Mouse (Mus musculus): ENCODE results near the gene Clip2.
A peak's percentile ranks its signal among the peaks of the same experiment; 100 is the strongest.

The Clip2 gene

DNA sequence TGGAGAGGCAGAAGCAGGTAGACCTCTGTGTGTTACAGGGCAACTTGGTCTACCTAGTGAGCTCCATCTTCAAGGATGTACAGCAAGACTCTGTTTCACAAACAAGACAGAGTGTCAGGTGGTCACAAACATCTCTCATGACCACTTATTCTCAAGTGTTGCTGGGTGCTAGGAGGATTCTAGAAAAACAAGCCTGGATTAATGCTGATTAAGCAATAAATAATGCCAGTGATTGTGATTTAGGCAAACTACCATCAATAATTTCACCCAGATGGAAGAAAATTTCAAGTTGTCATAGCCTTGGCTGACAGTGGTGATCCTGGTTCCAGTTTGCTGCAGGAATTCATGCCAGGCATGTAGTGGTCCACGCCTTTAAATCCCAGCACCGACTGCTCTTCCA lies 12.0 kb upstream of the Clip2 start:
- no peak for DNase-seq (ENCODE audit: low spot score)

- no peak for DNase-seq (ENCODE audit: low spot score)
Measured at GRCm38 (mm10) chr5:134560450-134561171, 8.4 kb upstream of the Clip2 start.

GRCm38 (mm10) chr5:134560071-134560449 lies 7.8 kb upstream of the Clip2 start, which contains the start of gene Syna:
Gene Syna (minus strand): TSS chr5:134560171.
- DNase-seq (ENCODE audit: low spot score), result no peak

DNA sequence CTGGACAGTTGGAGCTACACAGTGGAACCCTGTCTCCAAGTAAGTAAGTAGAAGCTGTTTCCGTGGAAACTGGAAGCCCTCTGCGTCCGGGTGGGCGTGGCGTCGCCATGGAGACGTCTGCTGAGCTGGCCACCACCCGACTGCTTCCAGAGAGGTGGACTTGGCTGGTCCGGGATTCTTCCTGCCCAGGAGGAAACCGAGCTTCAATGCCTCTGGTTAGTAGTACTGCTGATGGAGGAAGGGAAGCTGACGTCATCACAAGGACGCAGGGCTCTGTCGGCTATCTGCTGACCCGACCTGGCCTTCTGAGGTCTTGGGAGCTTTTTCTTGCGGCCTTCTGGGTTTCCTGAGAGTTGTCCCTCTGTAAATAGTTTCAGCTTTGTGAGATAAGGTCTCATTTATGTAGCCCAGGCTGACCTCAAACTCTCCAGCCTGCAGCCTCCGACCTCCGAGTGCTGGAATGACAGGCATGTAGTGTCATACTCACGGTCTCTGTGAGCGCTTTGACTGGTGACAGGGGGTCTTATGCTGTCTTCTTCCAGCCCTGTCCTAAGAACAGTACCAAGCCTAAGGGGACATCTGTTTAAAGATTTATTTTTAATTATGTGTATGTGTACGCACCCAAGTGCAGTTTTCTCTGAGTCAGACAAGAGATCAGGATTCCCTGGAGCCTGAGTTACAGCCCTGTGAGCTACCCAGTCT lies 3.4 kb upstream of the Clip2 start:
- peak; percentile 46 for DNase-seq (ENCODE audit: low spot score)

GRCm38 (mm10) chr5:134553951-134554546 lies 1.8 kb upstream of the Clip2 start:
- DNase-seq (ENCODE audit: low spot score), result no peak

DNA sequence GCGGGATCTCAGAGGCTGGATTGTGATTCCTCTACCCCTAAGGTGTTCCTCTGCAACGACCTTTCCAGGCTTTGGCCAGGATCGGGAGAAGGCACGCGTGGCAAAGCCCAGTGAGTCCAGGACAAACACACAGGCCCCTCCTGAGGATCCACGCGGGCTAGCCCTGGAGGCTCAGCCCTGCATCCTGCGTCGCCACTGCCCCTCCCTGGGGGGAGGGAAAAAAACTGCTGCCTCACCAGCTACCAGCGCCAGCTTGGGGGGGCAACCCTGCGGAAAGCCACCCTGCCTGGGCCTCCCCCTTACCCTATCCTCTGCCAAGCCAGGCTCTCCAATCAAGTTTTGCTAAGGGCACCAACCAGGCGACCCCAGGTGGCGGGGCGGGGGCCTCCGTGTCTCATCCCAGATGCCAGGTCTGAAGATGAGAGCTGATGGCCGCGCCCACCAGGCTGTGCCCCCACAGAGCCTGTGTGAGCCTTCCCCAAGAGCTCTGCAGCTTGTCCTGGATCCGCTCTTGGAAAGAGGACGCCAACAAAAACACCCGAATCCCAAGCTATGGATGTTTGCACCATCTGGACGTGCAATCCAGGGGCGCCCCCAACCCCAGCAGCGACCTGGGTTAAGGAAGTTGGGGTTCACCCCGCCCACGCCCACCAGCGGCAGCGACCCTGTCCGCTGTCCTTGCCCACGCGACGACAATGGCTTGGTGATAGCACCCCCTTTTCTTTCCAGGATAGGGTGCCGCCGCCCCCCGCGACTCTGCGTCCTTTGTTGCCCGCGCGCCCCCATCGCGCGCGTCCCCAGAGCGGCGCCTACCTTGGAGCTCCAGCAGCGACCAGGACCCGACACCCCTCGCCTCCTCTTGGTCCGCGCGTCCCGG lies 763 bp downstream of the Clip2 start:
- peak; percentile 32 for DNase-seq (ENCODE audit: low spot score)

DNA sequence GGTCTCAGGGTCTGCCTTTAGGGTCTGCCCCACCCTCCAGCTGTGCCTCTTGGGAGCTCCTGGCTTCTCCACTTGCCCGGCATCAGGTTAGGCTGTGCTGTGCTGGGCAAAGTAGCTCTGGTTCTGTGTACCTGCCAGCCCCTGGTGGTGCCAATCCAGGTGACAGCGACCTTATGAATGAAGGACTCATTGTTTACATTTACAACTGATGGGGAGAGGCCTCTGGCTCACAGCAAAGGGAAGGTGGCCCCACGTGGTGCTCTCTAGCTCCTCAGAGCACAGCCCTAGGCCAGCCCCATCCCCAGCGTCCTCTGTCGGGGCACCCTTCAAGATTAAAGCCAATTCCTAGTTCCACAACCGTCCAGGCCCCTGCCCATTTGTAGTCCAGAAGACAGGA lies 1.4 kb downstream of the Clip2 start:
- DNase-seq (ENCODE audit: low spot score), result no peak

GRCm38 (mm10) chr5:134549640-134550168 lies 2.5 kb downstream of the Clip2 start:
- no peak for DNase-seq (ENCODE audit: low spot score)

GRCm38 (mm10) chr5:134548306-134548705 lies 3.9 kb downstream of the Clip2 start:
- no peak for DNase-seq (ENCODE audit: low spot score)

DNA sequence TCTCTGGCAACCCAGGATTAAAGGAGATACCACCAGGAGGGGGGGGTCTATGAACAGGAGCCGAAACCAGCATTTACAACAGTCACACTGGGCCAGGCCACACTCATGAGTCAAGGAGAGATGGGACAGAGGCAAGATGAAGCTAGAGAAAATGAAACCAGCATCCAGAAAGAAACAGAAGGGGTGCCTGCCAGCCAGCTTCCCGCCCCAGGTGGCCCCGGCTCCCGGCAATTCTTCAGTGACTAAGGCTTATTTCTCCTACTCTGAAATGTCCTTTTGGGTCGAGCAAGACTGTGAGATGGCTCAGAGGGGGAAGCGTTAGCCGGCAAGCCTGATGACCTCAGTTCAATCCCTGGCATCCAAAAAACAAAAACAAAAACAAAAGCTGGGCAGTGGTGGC lies 5.4 kb downstream of the Clip2 start:
- DNase-seq (ENCODE audit: low spot score), result no peak

- no peak for DNase-seq (ENCODE audit: low spot score)
Measured at GRCm38 (mm10) chr5:134545242-134545629, 7.0 kb downstream of the Clip2 start.

DNA sequence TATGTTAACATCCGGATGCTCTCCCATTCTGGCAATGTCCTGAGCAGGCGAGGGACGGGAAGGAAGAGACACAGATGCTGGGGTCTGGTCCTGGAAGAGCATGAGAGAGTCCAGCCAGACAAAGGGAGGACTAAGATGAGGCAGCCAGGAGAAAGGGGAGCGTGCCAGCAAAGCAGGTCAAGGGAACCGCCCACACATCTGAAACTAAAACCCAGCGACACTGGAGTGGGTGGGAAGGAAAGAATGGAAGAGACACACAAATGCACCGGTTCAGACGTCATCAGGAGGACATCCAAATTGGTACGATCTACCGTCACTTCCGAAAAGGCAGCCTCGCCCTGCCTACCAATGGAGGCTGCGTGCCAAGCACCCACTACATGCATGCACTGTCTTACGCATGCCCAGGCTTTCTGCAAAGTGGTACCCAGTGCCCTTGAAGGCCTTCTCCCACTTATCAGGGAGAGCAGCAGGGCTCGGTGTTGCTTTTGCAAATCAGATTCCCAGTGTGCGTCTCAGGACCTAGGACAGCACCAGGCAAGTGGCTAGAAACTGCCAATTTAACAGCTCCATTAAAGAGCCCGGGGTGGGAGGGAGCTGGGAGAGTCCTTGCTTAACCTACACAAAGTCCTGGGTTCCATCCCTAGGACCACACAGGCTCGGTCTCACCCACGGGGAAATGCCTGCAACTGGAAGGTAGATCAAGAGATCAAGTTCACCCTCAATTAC lies 7.6 kb downstream of the Clip2 start:
- DNase-seq (ENCODE audit: low spot score), result peak; percentile 23

DNA sequence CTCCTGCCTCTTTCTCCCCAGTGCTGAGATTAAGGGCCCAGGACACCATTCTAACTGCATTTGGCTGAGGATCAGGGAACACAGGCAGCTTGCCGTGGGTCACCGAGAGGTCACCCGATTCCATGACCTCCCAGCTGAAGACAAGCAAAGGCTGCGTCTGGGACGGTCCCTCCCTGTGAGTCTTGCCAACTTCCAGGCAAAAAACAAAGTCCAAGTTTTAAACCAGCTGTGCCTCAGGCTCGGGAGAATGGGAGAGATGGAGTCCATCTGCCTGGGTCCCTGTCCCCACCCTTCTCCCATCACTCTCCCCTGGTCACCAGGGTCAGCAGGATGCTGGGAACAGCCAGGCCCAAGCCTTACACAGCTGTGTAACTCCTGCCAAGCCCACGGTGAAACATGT lies 10.6 kb downstream of the Clip2 start:
- DNase-seq (ENCODE audit: low spot score), result peak; percentile 50

- no peak for DNase-seq (ENCODE audit: low spot score)
Measured at GRCm38 (mm10) chr5:134540881-134541280, 11.4 kb downstream of the Clip2 start.

- peak; percentile 43 for DNase-seq (ENCODE audit: low spot score)
Measured at GRCm38 (mm10) chr5:134539891-134540290, 12.3 kb downstream of the Clip2 start.

- DNase-seq (ENCODE audit: low spot score), result no peak
Measured at GRCm38 (mm10) chr5:134536036-134536435, 16.2 kb downstream of the Clip2 start.

GRCm38 (mm10) chr5:134532417-134532816 lies 19.8 kb downstream of the Clip2 start:
- DNase-seq (ENCODE audit: low spot score), result no peak

- no peak for DNase-seq (ENCODE audit: low spot score)
Measured at GRCm38 (mm10) chr5:134531585-134531984, 20.6 kb downstream of the Clip2 start.

DNA sequence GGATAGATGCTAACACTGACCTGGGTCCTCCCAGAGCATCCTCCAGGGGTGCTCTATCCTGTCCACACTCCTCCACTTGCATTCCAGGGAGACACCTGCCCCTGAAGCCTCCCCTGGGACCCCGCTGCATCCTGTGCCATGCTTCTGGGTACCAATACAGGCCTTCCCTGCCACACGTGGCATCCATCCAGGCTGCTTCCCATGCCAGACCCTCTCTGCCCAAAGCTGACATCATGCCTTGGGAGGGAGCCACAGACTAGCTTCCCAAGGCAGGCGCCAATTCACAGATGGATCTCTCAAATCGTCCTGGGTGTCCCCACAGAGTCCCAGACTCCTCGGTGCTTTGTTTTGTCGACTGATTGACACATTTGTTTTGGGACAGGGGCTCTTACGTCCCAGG lies 21.4 kb downstream of the Clip2 start:
- DNase-seq (ENCODE audit: low spot score), result no peak

DNA sequence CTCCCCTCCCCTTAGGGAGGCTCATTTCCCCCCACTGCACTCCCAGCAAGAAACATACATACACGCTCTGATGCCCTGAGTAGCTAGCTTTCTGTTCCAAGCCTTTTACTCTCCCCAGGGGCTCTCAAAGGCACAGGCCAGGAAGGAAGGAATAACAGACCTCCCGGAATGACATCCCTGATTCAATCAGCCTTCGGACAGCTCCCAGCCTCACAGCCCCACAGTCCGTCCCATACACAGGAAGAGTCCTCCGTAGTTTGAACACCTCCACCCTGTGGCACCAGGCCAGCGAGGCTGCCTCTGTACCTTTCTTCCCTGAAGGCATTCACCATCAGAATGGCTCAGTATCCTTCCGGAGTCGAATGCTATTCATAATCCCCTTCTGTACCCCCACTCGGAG lies 23.7 kb downstream of the Clip2 start:
- no peak for DNase-seq (ENCODE audit: low spot score)

DNA sequence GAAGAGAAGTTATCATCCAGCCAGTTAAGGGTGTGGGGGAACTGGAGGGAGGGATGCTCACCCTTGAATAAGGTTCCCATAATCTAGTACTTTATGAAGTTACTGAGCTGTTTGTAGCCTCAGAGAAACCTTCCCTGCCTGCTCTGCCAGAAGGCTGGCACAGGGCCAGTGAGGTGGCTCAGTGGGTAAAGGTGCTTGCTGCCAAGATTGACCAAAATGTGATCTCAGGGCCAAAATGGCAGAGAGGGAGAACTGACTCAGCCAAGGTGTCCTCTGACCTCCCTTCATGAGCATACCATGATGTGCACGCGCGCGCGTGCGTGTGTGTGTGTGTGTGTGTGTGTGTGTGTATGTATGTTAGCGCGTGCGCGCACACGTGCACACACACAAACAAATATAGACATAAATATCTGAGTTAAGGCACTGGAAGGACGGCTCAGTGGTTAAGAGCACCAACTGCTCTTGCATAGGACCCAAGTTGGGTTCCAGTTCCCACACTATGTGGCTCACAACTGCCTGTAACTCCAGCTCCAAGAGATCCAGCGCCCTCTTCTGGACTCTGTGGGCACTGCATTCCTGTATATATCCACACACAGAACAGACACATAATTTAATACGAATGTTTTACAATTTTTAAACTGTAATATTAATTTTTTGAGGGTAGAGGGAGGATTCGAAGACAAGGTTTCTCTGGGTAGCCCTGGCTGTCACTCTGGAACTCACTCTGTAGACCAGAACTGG lies 26.1 kb downstream of the Clip2 start:
- DNase-seq (ENCODE audit: low spot score), result no peak
